Mouse (Mus musculus): Measurements from ENCODE around the gene Gtpbp6. TPM values are rescaled to one million over a fixed set of nuclear protein-coding genes. Genes with fewer than 3 reads are reported as not detected.
A peak's percentile ranks its signal among the peaks of the same experiment; 100 is the strongest.
"Not testable (repeated sequence)": the region's sequence is repeated elsewhere in the genome, so short reads cannot be mapped to it uniquely, and the experiment has no call there.

The Gtpbp6 gene
- total RNA-seq, 1 experiment: 116 TPM

- no peaks in the 10 kb centered on the region for H3K9me3 ChIP-seq (ENCODE audit: control insufficient read depth, insufficient read depth, low read depth, low read length)
- in situ Hi-C loops (cut with MboI; ENCODE audit: low sequenced_read_pairs in 2 of 2, unreplicated experiment in 2 of 2): no loop called here
- H3K27ac ChIP-seq (ENCODE audit: insufficient read depth, low read depth, low read length, poor library complexity, severe bottlenecking): peak overlapping the region; percentile 44; the same call in 1 of the 2 replicates
Observed at GRCm38 (mm10) chr5:110082961-110083360, 25.0 kb downstream of the Gtpbp6 start.

GRCm38 (mm10) chr5:110072413-110072812 lies 35.6 kb downstream of the Gtpbp6 start, which contains the start of gene Gm17655:
Gene Gm17655 (minus strand): TSS chr5:110072513.
- H3K9ac ChIP-seq (ENCODE audit: insufficient read depth, low read depth, low read length, poor library complexity, severe bottlenecking): not testable (repeated sequence)

More at GRCm38 (mm10) chr5:110082961-110083360, 25.0 kb downstream of the Gtpbp6 start:
- no peak for DNase-seq (ENCODE audit: low read depth, low spot score)
- Histone ChIP-seq H3K36me3 (ENCODE audit: control insufficient read depth, insufficient read depth, low read length, poor library complexity, severe bottlenecking) (no peaks in the 10 kb centered on the region; the same call in 1 of the 2 replicates), H3K9ac (ENCODE audit: insufficient read depth, low read depth, low read length, poor library complexity, severe bottlenecking) (no peak overlapping the region), H3K4me3 (ENCODE audit: insufficient read depth in 1 of 2, low read depth in 1 of 2, low read length in 2 of 2, poor library complexity in 1 of 2, severe bottlenecking in 1 of 2) (no peak overlapping the region), H3K4me1 (ENCODE audit: control insufficient read depth in 2 of 2, insufficient read depth in 2 of 2, low read length in 2 of 2, poor library complexity in 1 of 2) (peaks cover 0 to 4% of the 10 kb centered on the region in 2 experiments; a peak in 1 of 4 replicates)
- TF ChIP-seq ZNF384 (IDR thresholded peaks at IDR 0.05; ENCODE audit: low read depth, low read length): no peak
- TF ChIP-seq CHD2 (IDR thresholded peaks at IDR 0.05; ENCODE audit: low read depth, low read length): no peak
- no peak for TF ChIP-seq MAFK (IDR thresholded peaks at IDR 0.05; ENCODE audit: insufficient read depth, low read depth, low read length)
- no peak for TF ChIP-seq ZC3H11A (IDR thresholded peaks at IDR 0.05; ENCODE audit: borderline replicate concordance, low read depth, low read length)
- TF ChIP-seq HCFC1 (IDR thresholded peaks at IDR 0.05; ENCODE audit: borderline replicate concordance, insufficient read depth, low read length): no peak

GRCm38 (mm10) chr5:110057637-110058408 lies 50.2 kb downstream of the Gtpbp6 start:
- Histone ChIP-seq H3K27ac (ENCODE audit: insufficient read depth, low read depth, low read length, poor library complexity, severe bottlenecking) (peak overlapping the region; percentile 63; the same call in 1 of the 2 replicates), H3K36me3 (ENCODE audit: control insufficient read depth, insufficient read depth, low read length, poor library complexity, severe bottlenecking) (no peaks in the 10 kb centered on the region), H3K4me1 (ENCODE audit: control insufficient read depth in 2 of 2, insufficient read depth in 2 of 2, low read length in 2 of 2, poor library complexity in 1 of 2) (no peaks in the 10 kb centered on the region), H3K4me3 (ENCODE audit: insufficient read depth in 1 of 2, low read depth in 1 of 2, low read length in 2 of 2, poor library complexity in 1 of 2, severe bottlenecking in 1 of 2) (peak overlapping the region; percentile 86 to 87), H3K9ac (ENCODE audit: insufficient read depth, low read depth, low read length, poor library complexity, severe bottlenecking) (peak overlapping the region; percentile 92), H3K9me3 (ENCODE audit: control insufficient read depth, insufficient read depth, low read depth, low read length) (no peaks in the 10 kb centered on the region)
- DNase-seq (ENCODE audit: low read depth, low spot score): peak; percentile 73
- TF ChIP-seq CHD2 (IDR thresholded peaks at IDR 0.05; ENCODE audit: low read depth, low read length): 0 out of 2 replicates have a peak, but pooled peaks have one; percentile 28
- TF ChIP-seq HCFC1 (IDR thresholded peaks at IDR 0.05; ENCODE audit: borderline replicate concordance, insufficient read depth, low read length): no peak
- TF ChIP-seq ZC3H11A (IDR thresholded peaks at IDR 0.05; ENCODE audit: borderline replicate concordance, low read depth, low read length): no peak
- no peak for TF ChIP-seq ZNF384 (IDR thresholded peaks at IDR 0.05; ENCODE audit: low read depth, low read length)
- no peak for TF ChIP-seq MAFK (IDR thresholded peaks at IDR 0.05; ENCODE audit: insufficient read depth, low read depth, low read length)
- in situ Hi-C loops (cut with MboI; ENCODE audit: low sequenced_read_pairs in 2 of 2, unreplicated experiment in 2 of 2): no loop called here

More at GRCm38 (mm10) chr5:110072413-110072812, 35.6 kb downstream of the Gtpbp6 start, which contains the start of gene Gm17655:
- H3K4me3 ChIP-seq (ENCODE audit: insufficient read depth in 1 of 2, low read depth in 1 of 2, low read length in 2 of 2, poor library complexity in 1 of 2, severe bottlenecking in 1 of 2); H3K36me3 ChIP-seq (ENCODE audit: control insufficient read depth, insufficient read depth, low read length, poor library complexity, severe bottlenecking); in situ Hi-C loops (cut with MboI; ENCODE audit: low sequenced_read_pairs in 2 of 2, unreplicated experiment in 2 of 2); H3K27ac ChIP-seq (ENCODE audit: insufficient read depth, low read depth, low read length, poor library complexity, severe bottlenecking); DNase-seq (ENCODE audit: low read depth, low spot score); H3K9me3 ChIP-seq (ENCODE audit: control insufficient read depth, insufficient read depth, low read depth, low read length); H3K4me1 ChIP-seq (ENCODE audit: control insufficient read depth in 2 of 2, insufficient read depth in 2 of 2, low read length in 2 of 2, poor library complexity in 1 of 2): not testable (repeated sequence)

Other genes with a start within 250 kb of the Gtpbp6 start
- 11.3 and 11.8 TPM in 2 replicates for gene Gm15446, start 184.8 kb downstream of the Gtpbp6 start, total RNA-seq (2012; rRNA removed)
- 21.5 and 29.2 TPM in 2 replicates for gene Zfp932, start 111.7 kb downstream of the Gtpbp6 start, total RNA-seq (2012; rRNA removed)
- 7.1 and 8.6 TPM in 2 replicates for gene Gm17655, start 35.7 kb downstream of the Gtpbp6 start, total RNA-seq (2012; rRNA removed)
- gene Gm35315, start 13.8 kb downstream of the Gtpbp6 start, total RNA-seq (2012; rRNA removed): 11.4 and 13.7 TPM in 2 replicates
- 18.3 and 39.9 TPM in 2 replicates for gene Plcxd1, start 8.2 kb downstream of the Gtpbp6 start, total RNA-seq (2012; rRNA removed)
- gene Zfp605, start 1.9 kb upstream of the Gtpbp6 start, total RNA-seq (2012; rRNA removed): 7.8 and 8.9 TPM in 2 replicates
- 32.7 and 40.2 TPM in 2 replicates for gene Chfr, start 27.6 kb upstream of the Gtpbp6 start, total RNA-seq (2012; rRNA removed)
- 20.8 and 24.3 TPM in 2 replicates for gene Golga3, start 68.5 kb upstream of the Gtpbp6 start, total RNA-seq (2012; rRNA removed)
- gene Ankle2, start 122.8 kb upstream of the Gtpbp6 start, total RNA-seq (2012; rRNA removed): 83.3 and 134 TPM in 2 replicates
- gene Pgam5, start 161.7 kb upstream of the Gtpbp6 start, total RNA-seq (2012; rRNA removed): 55.4 and 65.6 TPM in 2 replicates
- gene Pxmp2, start 178.0 kb upstream of the Gtpbp6 start, total RNA-seq (2012; rRNA removed): 11.7 and 16.9 TPM in 2 replicates
- gene Pole, start 178.1 kb upstream of the Gtpbp6 start, total RNA-seq (2012; rRNA removed): 77.7 and 96.1 TPM in 2 replicates
- 1.3 and 2.2 TPM in 2 replicates for gene P2rx2, start 235.0 kb upstream of the Gtpbp6 start, total RNA-seq (2012; rRNA removed)
- 1.3 and 2.5 TPM in 2 replicates for gene Lrcol1, start 236.5 kb upstream of the Gtpbp6 start, total RNA-seq (2012; rRNA removed)

Measured in ES-E14 (cell line).